ENCODE assay signal across 21 mouse cellular contexts in genomic region chr2:170304766-170305165, GRCm38 (mm10).
DNase-seq lines count a peak whose midpoint lies in the region; ATAC-seq lines count a peak whose summit lies in the region.
"Had no signal": no experiment of that assay in that cellular context is flagged by ENCODE, and none has a peak within 500 bp of the region (broad histone marks: within the 10 kb centered on the region; RNA-seq: fewer than 3 reads in every experiment).

No protein-coding gene starts in this region.

- no peak overlapping the region; the same call in 1 of the 2 replicates for H3K27ac ChIP-seq in forebrain, embryonic 15.5 days (replicated peaks)
- no peak overlapping the region for H3K27ac ChIP-seq in forebrain, embryonic 10.5 days
- H3K27ac ChIP-seq in hindbrain, embryonic 14.5 days, result peak overlapping the region; percentile 33; the same call in 1 of the 2 replicates
- no peak overlapping the region for H3K27ac ChIP-seq in hindbrain, embryonic 11.5 days (ENCODE audit: low read depth, low read length)
- peak overlapping the region; percentile 33; the same call in 1 of the 2 replicates for H3K27ac ChIP-seq in forebrain, embryonic 16.5 days (ENCODE audit: low read length)
- H3K27ac ChIP-seq: embryonic facial prominence, embryonic 12.5 days; heart, embryonic 13.5 days had no signal

- H3K4me1 ChIP-seq in forebrain, embryonic 15.5 days, result peaks cover 26% of the 10 kb centered on the region
- peaks cover 17% of the 10 kb centered on the region for H3K4me1 ChIP-seq in forebrain, embryonic 10.5 days
- H3K4me1 ChIP-seq in hindbrain, embryonic 14.5 days (replicated peaks; ENCODE audit: control insufficient read depth, insufficient read depth, low read length), result peaks cover 8% of the 10 kb centered on the region; the same call in 1 of the 2 replicates
- H3K4me1 ChIP-seq in hindbrain, embryonic 11.5 days (replicated peaks; ENCODE audit: control insufficient read depth, insufficient read depth, low read length), result 0 out of 2 replicates have a peak, but pooled peaks cover 3% of the 10 kb centered on the region
- peaks cover 22% of the 10 kb centered on the region for H3K4me1 ChIP-seq in forebrain, embryonic 16.5 days (replicated peaks; ENCODE audit: control insufficient read depth, insufficient read depth, low read length)

- WGBS in forebrain, embryonic 15.5 days, result 44% methylated on average over 12 of the region's 12 CpGs
- 79% methylated on average over 12 of the region's 12 CpGs for WGBS in forebrain, embryonic 10.5 days
- 67% methylated on average over 12 of the region's 12 CpGs for WGBS in hindbrain, embryonic 14.5 days
- 71% methylated on average over 12 of the region's 12 CpGs for WGBS in hindbrain, embryonic 11.5 days
- 35% methylated on average over 12 of the region's 12 CpGs for WGBS in forebrain, embryonic 16.5 days

- H3K27me3 ChIP-seq in forebrain, embryonic 15.5 days, result no peaks in the 10 kb centered on the region
- H3K27me3 ChIP-seq in forebrain, embryonic 10.5 days (ENCODE audit: poor library complexity, severe bottlenecking), result peaks cover 7% of the 10 kb centered on the region; the same call in 1 of the 2 replicates
- H3K27me3 ChIP-seq in hindbrain, embryonic 14.5 days (ENCODE audit: control insufficient read depth, insufficient read depth, low read length), result no peaks in the 10 kb centered on the region
- H3K27me3 ChIP-seq in hindbrain, embryonic 11.5 days (ENCODE audit: control insufficient read depth, insufficient read depth, low read length), result no peaks in the 10 kb centered on the region
- H3K27me3 ChIP-seq in forebrain, embryonic 16.5 days (replicated peaks; ENCODE audit: control insufficient read depth, insufficient read depth, low read length), result 0 out of 2 replicates have a peak, but pooled peaks cover 2% of the 10 kb centered on the region
- H3K27me3 ChIP-seq: CH12.LX; embryonic facial prominence, embryonic 12.5 days; heart, embryonic 13.5 days had no signal

- no peak overlapping the region for H3K9ac ChIP-seq in forebrain, embryonic 15.5 days (replicated peaks)
- no peak overlapping the region for H3K9ac ChIP-seq in hindbrain, embryonic 14.5 days
- no peak overlapping the region for H3K9ac ChIP-seq in hindbrain, embryonic 11.5 days (ENCODE audit: low read depth, low read length)
- peak overlapping the region; percentile 41; the same call in 1 of the 2 replicates for H3K9ac ChIP-seq in forebrain, embryonic 16.5 days (replicated peaks; ENCODE audit: low read depth, low read length)
- H3K9ac ChIP-seq: embryonic facial prominence, embryonic 12.5 days; heart, embryonic 13.5 days had no signal

- no peaks in the 10 kb centered on the region for H3K36me3 ChIP-seq in forebrain, embryonic 15.5 days
- H3K36me3 ChIP-seq in forebrain, embryonic 10.5 days (replicated peaks), result no peaks in the 10 kb centered on the region
- no peaks in the 10 kb centered on the region for H3K36me3 ChIP-seq in hindbrain, embryonic 14.5 days (replicated peaks; ENCODE audit: control insufficient read depth, insufficient read depth)
- H3K36me3 ChIP-seq in hindbrain, embryonic 11.5 days (ENCODE audit: control insufficient read depth, insufficient read depth, low read length), result no peaks in the 10 kb centered on the region
- no peaks in the 10 kb centered on the region for H3K36me3 ChIP-seq in forebrain, embryonic 16.5 days (ENCODE audit: control insufficient read depth, insufficient read depth)
- H3K36me3 ChIP-seq: embryonic facial prominence, embryonic 12.5 days; heart, embryonic 13.5 days had no signal

- ATAC-seq in forebrain, embryonic 15.5 days (replicated peaks), result no peak
- no peak for ATAC-seq in hindbrain, embryonic 14.5 days (ENCODE audit: low FRiP score)
- ATAC-seq in hindbrain, embryonic 11.5 days (ENCODE audit: low FRiP score), result no peak
- 0 out of 2 replicates have a peak, but pooled peaks have one; percentile 21 for ATAC-seq in forebrain, embryonic 16.5 days
- ATAC-seq: inflammation-experienced regulatory T-cells, adult 6 months; intestine, postnatal 0 days had no signal

- H3K4me3 ChIP-seq in forebrain, embryonic 15.5 days, result no peak overlapping the region
- no peak overlapping the region for H3K4me3 ChIP-seq in forebrain, embryonic 10.5 days
- no peak overlapping the region for H3K4me3 ChIP-seq in hindbrain, embryonic 14.5 days (replicated peaks; ENCODE audit: low read length)
- H3K4me3 ChIP-seq in hindbrain, embryonic 11.5 days (ENCODE audit: low read depth, low read length), result no peak overlapping the region
- no peak overlapping the region for H3K4me3 ChIP-seq in forebrain, embryonic 16.5 days (replicated peaks; ENCODE audit: low read length)
- H3K4me3 ChIP-seq: embryonic facial prominence, embryonic 12.5 days; heart, embryonic 13.5 days had no signal

- peak overlapping the region; percentile 29 for H3K4me2 ChIP-seq in forebrain, embryonic 15.5 days (replicated peaks)
- H3K4me2 ChIP-seq in hindbrain, embryonic 14.5 days (replicated peaks), result no peak overlapping the region
- H3K4me2 ChIP-seq in hindbrain, embryonic 11.5 days (replicated peaks; ENCODE audit: low read depth, low read length), result no peak overlapping the region
- H3K4me2 ChIP-seq in forebrain, embryonic 16.5 days (ENCODE audit: low read length), result peak overlapping the region; percentile 41
- H3K4me2 ChIP-seq: embryonic facial prominence, embryonic 12.5 days; heart, embryonic 13.5 days had no signal

- no peak for DNase-seq in forebrain, embryonic 10.5 days (ENCODE audit: extremely low spot score, low spot score)
- DNase-seq in hindbrain, embryonic 14.5 days (ENCODE audit: low spot score), result no peak
- DNase-seq in hindbrain, embryonic 11.5 days (ENCODE audit: low spot score), result no peak
- peak; percentile 45 for DNase-seq in Muller cell, postnatal 12 days (ENCODE audit: inconsistent ontology term)
- DNase-seq in ovary, postnatal 10 days (ENCODE audit: low spot score), result no peak
- no peak for DNase-seq in heart, postnatal 4 days
- DNase-seq: adrenal gland, postnatal 10 days; cerebellum, adult 11-12 months; cerebellum, adult 9-10 months; cerebellum, postnatal 25 days; gastrocnemius, postnatal 25 days; heart, adult 11 months; heart, postnatal 36 days; kidney, adult 8-10 months had no signal

- no peaks in the 10 kb centered on the region for H3K9me3 ChIP-seq in forebrain, embryonic 15.5 days
- 0 out of 2 replicates have a peak, but pooled peaks cover 4% of the 10 kb centered on the region for H3K9me3 ChIP-seq in forebrain, embryonic 10.5 days
- no peaks in the 10 kb centered on the region for H3K9me3 ChIP-seq in hindbrain, embryonic 14.5 days (ENCODE audit: control insufficient read depth, low read length)
- no peaks in the 10 kb centered on the region for H3K9me3 ChIP-seq in hindbrain, embryonic 11.5 days (ENCODE audit: control insufficient read depth, low read length)
- no peaks in the 10 kb centered on the region for H3K9me3 ChIP-seq in forebrain, embryonic 16.5 days (ENCODE audit: control insufficient read depth, low read length)
- H3K9me3 ChIP-seq: embryonic facial prominence, embryonic 12.5 days; heart, embryonic 13.5 days had no signal

Comparison
In these comparisons a context has a peak if more than half of its experiments do, and no peak if none do; other contexts are left out.
1. H3K27ac ChIP-seq: peak in hindbrain, embryonic 14.5 days (single experiment) and forebrain, embryonic 16.5 days (single experiment); none in forebrain, embryonic 15.5 days (single experiment), forebrain, embryonic 10.5 days (single experiment) and hindbrain, embryonic 11.5 days (single experiment).
2. H3K4me2 ChIP-seq: peak in forebrain, embryonic 15.5 days (single experiment) and forebrain, embryonic 16.5 days (single experiment); none in hindbrain, embryonic 14.5 days (single experiment) and hindbrain, embryonic 11.5 days (single experiment).